Mouse (Mus musculus) liver, postnatal 0 days (tissue): ENCODE results near the gene Klhl22. TPM values are rescaled to one million over a fixed set of nuclear protein-coding genes. Genes with fewer than 3 reads are reported as not detected.

ENCODE experiments used
- ATAC-seq: fragments of 200-750 bp; cut with Nextera tagmentation; 2 replicates; pipeline ENCODE4 v1.8.0; 2017; ENCODE audit warnings: mild to moderate bottlenecking, moderate library complexity
- DNase-seq: peaks from one replicate; pipeline ENCODE4 v3.0.0-alpha.2; 2016
- H3K27ac ChIP-seq: fragments of 300-500 bp; sonication (generic); 2 replicates; pipeline ENCODE4 v1.5.1; 2014; ENCODE audit warnings: antibody characterized with exemption, moderate library complexity, mild to moderate bottlenecking, low read depth
- H3K27me3 ChIP-seq: fragments of 300-500 bp; sonication (generic); 2 replicates; pipeline ENCODE4 v1.6.1; 2014; ENCODE audit warnings: low read length, control low read depth, mixed read lengths; ENCODE audit not compliant: insufficient read depth
- H3K36me3 ChIP-seq: fragments of 300-500 bp; sonication (generic); replicated peaks from 2 replicates; pipeline ENCODE4 v1.6.1; 2014; ENCODE audit warnings: mild to moderate bottlenecking, control low read depth, low read length, moderate library complexity, mixed read lengths; ENCODE audit not compliant: insufficient read depth
- H3K4me1 ChIP-seq: fragments of 300-500 bp; sonication (generic); 2 replicates; pipeline ENCODE4 v1.6.1; 2014; ENCODE audit warnings: antibody characterized with exemption, mild to moderate bottlenecking, control low read depth; ENCODE audit not compliant: insufficient read depth
- H3K4me2 ChIP-seq: fragments of 300-500 bp; sonication (generic); 2 replicates; pipeline ENCODE4 v1.6.1; 2014; ENCODE audit warnings: low read depth, mild to moderate bottlenecking, low read length, moderate library complexity, mixed read lengths
- H3K4me3 ChIP-seq: fragments of 300-500 bp; sonication (generic); 2 replicates; pipeline ENCODE4 v1.5.1; 2014; ENCODE audit warnings: low read depth, low read length
- H3K9ac ChIP-seq: fragments of 300-500 bp; sonication (generic); replicated peaks from 2 replicates; pipeline ENCODE4 v1.6.1; 2014; ENCODE audit warnings: mild to moderate bottlenecking, moderate library complexity
- H3K9me3 ChIP-seq: fragments of 300-500 bp; sonication (generic); 2 replicates; pipeline ENCODE4 v1.6.1; 2016; ENCODE audit warnings: mild to moderate bottlenecking, control low read depth, low read length, mixed read lengths
- CTCF ChIP-seq: sonication (generic); IDR thresholded peaks from 2 replicates; pipeline ENCODE4 v1.5.1; 2016; ENCODE audit warnings: antibody characterized with exemption, low read depth
- EP300 ChIP-seq: IDR thresholded peaks from 2 replicates; pipeline ENCODE4 v1.6.1; 2016; ENCODE audit warnings: antibody characterized with exemption, low read depth, mild to moderate bottlenecking
- WGBS: fragments of 180-500 bp; shearing (Covaris S2); extraction: QIAGEN DNeasy Blood & Tissue Kit; methylation state at CpG from one replicate; pipeline ENCODE4 v1.1.7; 2014; ENCODE audit not compliant: insufficient replicate concordance; 5-methylcytosine and 5-hydroxymethylcytosine counted together
- polyA plus RNA-seq: library from polyadenylated mRNA; unstranded; fragments of >200 nt; fragmentation: Nextera tagmentation; extraction: Ambion mirVana; gene quantifications from 2 replicates; pipeline ENCODE4 v1.2.1, GENCODE M21; 2015

Klhl22 gene
- polyA plus RNA-seq, 1 experiment from 2014 or later = 8.0 TPM

- Histone ChIP-seq H3K4me2 (peak overlapping the region; percentile 89), H3K36me3 (no peaks in the 10 kb centered on the region), H3K9ac (peak overlapping the region; percentile 55), H3K4me1 (peaks cover 32% of the 10 kb centered on the region), H3K27ac (no peak overlapping the region), H3K27me3 (peaks cover 71% of the 10 kb centered on the region), H3K9me3 (no peaks in the 10 kb centered on the region), H3K4me3 (peak overlapping the region; percentile 46)
- TF ChIP-seq EP300 (no peak), CTCF (no peak)
- peak; percentile 83 for DNase-seq
- peak; percentile 81 for ATAC-seq
- 4% methylated on average over 68 of the region's 73 CpGs for WGBS
Observed at GRCm38 (mm10) chr16:17807192-17808009, 48.0 kb downstream of the Klhl22 start.

- WGBS = 67% methylated on average over 4 of the region's 4 CpGs
- no peak overlapping the region for H3K4me2 ChIP-seq
- no peak overlapping the region for H3K4me3 ChIP-seq
- no peak for TF ChIP-seq CTCF
- H3K27ac ChIP-seq = no peak overlapping the region
- peaks cover 64% of the 10 kb centered on the region for H3K27me3 ChIP-seq
- no peak overlapping the region for H3K9ac ChIP-seq
- H3K36me3 ChIP-seq = no peaks in the 10 kb centered on the region
- H3K9me3 ChIP-seq = no peaks in the 10 kb centered on the region
- DNase-seq (no peak), ATAC-seq (no peak)
- H3K4me1 ChIP-seq = peaks cover 18% of the 10 kb centered on the region
Observed at GRCm38 (mm10) chr16:17809125-17809524, 49.7 kb downstream of the Klhl22 start.

GRCm38 (mm10) chr16:17809711-17810110 lies 50.3 kb downstream of the Klhl22 start:
- no peak for TF ChIP-seq EP300
- TF ChIP-seq CTCF = no peak
- no peak for DNase-seq
- Histone ChIP-seq H3K9me3 (no peaks in the 10 kb centered on the region), H3K4me2 (no peak overlapping the region), H3K27me3 (peaks cover 61% of the 10 kb centered on the region), H3K9ac (no peak overlapping the region), H3K4me1 (peaks cover 12% of the 10 kb centered on the region), H3K36me3 (no peaks in the 10 kb centered on the region), H3K27ac (no peak overlapping the region), H3K4me3 (no peak overlapping the region)
- WGBS = 36% methylated on average over 7 of the region's 7 CpGs
- no peak for ATAC-seq

GRCm38 (mm10) chr16:17812120-17812519 lies 52.7 kb downstream of the Klhl22 start:
- ATAC-seq (no peak), DNase-seq (no peak)
- no peak overlapping the region for H3K4me2 ChIP-seq
- H3K36me3 ChIP-seq = no peaks in the 10 kb centered on the region
- H3K4me3 ChIP-seq = no peak overlapping the region
- peaks cover 17% of the 10 kb centered on the region for H3K4me1 ChIP-seq
- WGBS = 9% methylated on average over 5 of the region's 5 CpGs
- no peaks in the 10 kb centered on the region for H3K9me3 ChIP-seq
- H3K9ac ChIP-seq = no peak overlapping the region
- TF ChIP-seq EP300 (no peak), CTCF (peak; percentile 83)
- H3K27ac ChIP-seq = no peak overlapping the region
- H3K27me3 ChIP-seq = peaks cover 53% of the 10 kb centered on the region

GRCm38 (mm10) chr16:17813173-17813572 lies 53.8 kb downstream of the Klhl22 start:
- no peak overlapping the region for H3K27ac ChIP-seq
- ATAC-seq (no peak), DNase-seq (no peak)
- H3K9me3 ChIP-seq = no peaks in the 10 kb centered on the region
- H3K4me1 ChIP-seq = peaks cover 10% of the 10 kb centered on the region
- 51% methylated on average over 4 of the region's 4 CpGs for WGBS
- TF ChIP-seq EP300 (no peak), CTCF (no peak)
- no peak overlapping the region for H3K9ac ChIP-seq
- peaks cover 43% of the 10 kb centered on the region; the same call in 1 of the 2 replicates for H3K27me3 ChIP-seq
- no peak overlapping the region for H3K4me3 ChIP-seq
- H3K36me3 ChIP-seq = no peaks in the 10 kb centered on the region
- H3K4me2 ChIP-seq = no peak overlapping the region

GRCm38 (mm10) chr16:17815411-17816402 lies 56.3 kb downstream of the Klhl22 start:
- no peak overlapping the region for H3K27ac ChIP-seq
- no peaks in the 10 kb centered on the region for H3K36me3 ChIP-seq
- TF ChIP-seq EP300 (no peak), CTCF (peak; percentile 94)
- peak overlapping the region; percentile 27 for H3K4me3 ChIP-seq
- H3K9ac ChIP-seq = no peak overlapping the region; the same call in 1 of the 2 replicates
- no peaks in the 10 kb centered on the region for H3K9me3 ChIP-seq
- DNase-seq (peak; percentile 84), ATAC-seq (peak; percentile 84)
- H3K27me3 ChIP-seq = peaks cover 32% of the 10 kb centered on the region; the same call in 1 of the 2 replicates
- H3K4me1 ChIP-seq = peaks cover 10% of the 10 kb centered on the region
- WGBS = 6% methylated on average over 56 of the region's 63 CpGs
- peak overlapping the region; percentile 65 for H3K4me2 ChIP-seq
